Mouse (Mus musculus): ENCODE data around the gene Nacad. TPM values are rescaled to one million over a fixed set of nuclear protein-coding genes. Genes with fewer than 3 reads are reported as not detected.
A peak's percentile ranks its signal among the peaks of the same experiment; 100 is the strongest.

Nacad gene
- total and polyA plus RNA-seq, 2 experiments from 2014 or later: 61.3 to 69.4 TPM

DNA sequence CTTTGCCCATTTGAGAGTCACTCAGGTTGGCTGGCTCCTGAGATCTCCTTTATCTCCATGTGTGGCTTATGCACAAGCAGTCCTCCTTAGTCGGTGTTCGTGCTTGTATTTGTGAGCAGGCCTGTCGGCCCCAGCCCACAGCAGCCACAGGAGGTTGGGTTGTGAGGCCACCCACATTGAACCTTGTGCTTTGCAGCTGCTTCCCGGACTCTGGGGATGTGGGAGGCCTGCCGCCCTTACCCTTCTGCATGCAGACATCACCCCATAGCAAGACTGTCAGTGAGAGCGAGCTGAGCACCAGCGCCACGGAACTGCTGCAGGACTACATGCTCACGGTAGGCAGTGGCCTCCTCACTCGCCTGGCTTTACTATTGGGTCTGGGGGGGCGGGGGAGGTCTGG is 12.4 kb downstream of the Nacad start:
- no peak overlapping the region for H3K9ac ChIP-seq
- ATAC-seq (no peak), DNase-seq (no peak)
- 79% methylated on average over 11 of the region's 11 CpGs for WGBS
- H3K4me1 ChIP-seq (ENCODE audit: insufficient read depth): no peaks in the 10 kb centered on the region
- H3K4me2 ChIP-seq (ENCODE audit: low read depth): no peak overlapping the region
- H3K9me3 ChIP-seq (ENCODE audit: low read length): no peaks in the 10 kb centered on the region
- peaks cover 78% of the 10 kb centered on the region for H3K36me3 ChIP-seq (ENCODE audit: insufficient read depth)
- no peak overlapping the region for H3K4me3 ChIP-seq (ENCODE audit: low read depth, low read length)
- no peaks in the 10 kb centered on the region for H3K27me3 ChIP-seq (ENCODE audit: insufficient read depth, low read length)
- no peak overlapping the region for H3K27ac ChIP-seq (ENCODE audit: low read depth, low read length)
- no peak for TF ChIP-seq CTCF (IDR thresholded peaks at IDR 0.05; ENCODE audit: low read depth)

DNA sequence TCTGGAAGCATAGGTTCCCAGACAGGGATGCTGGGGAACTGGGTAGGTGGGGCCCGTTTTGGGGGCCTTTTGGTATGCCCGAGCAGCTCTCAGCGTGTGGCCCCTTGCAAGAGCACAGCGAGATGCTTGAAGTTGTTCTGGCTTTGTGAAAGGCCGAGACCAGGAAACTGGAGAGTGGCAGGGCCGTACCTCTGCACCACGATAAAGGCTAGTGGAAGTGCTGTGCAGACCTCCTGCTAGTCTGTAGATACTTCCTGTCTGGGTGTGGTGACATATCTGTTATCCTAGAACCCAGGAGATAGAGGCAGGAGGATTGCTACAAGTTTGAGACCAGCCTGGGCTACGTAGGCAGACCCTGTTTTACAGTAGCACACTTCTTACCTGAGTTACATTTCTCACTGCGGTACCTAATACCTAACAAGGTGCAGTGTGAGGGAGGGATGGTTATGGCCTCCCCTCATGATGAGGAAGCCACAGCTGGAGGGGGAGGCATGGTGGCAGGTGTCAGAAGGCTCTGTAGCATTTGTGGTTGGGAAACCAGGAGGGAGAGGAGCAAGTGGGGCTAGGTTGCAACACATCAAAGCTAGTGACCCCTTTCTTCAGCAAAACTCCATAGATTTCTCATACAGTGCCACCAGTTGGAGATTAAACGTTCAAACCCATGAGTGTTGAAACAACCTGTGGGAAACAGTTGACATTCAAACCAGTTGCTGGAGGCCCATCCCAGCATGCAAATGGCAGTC is 14.7 kb downstream of the Nacad start:
- ATAC-seq: no peak
- Histone ChIP-seq H3K4me1 (ENCODE audit: insufficient read depth) (no peaks in the 10 kb centered on the region), H3K9ac (no peak overlapping the region), H3K4me2 (ENCODE audit: low read depth) (no peak overlapping the region), H3K9me3 (ENCODE audit: low read length) (no peaks in the 10 kb centered on the region), H3K4me3 (ENCODE audit: low read depth, low read length) (no peak overlapping the region), H3K36me3 (ENCODE audit: insufficient read depth) (peaks cover 61% of the 10 kb centered on the region), H3K27ac (ENCODE audit: low read depth, low read length) (no peak overlapping the region), H3K27me3 (ENCODE audit: insufficient read depth, low read length) (no peaks in the 10 kb centered on the region)
- DNase-seq: no peak
- TF ChIP-seq CTCF (IDR thresholded peaks at IDR 0.05; ENCODE audit: low read depth): no peak
- 82% methylated on average over 10 of the region's 10 CpGs for WGBS

GRCm38 (mm10) chr11:6589838-6590237 is 16.0 kb downstream of the Nacad start:
- ATAC-seq (no peak), DNase-seq (no peak)
- Histone ChIP-seq H3K4me2 (ENCODE audit: low read depth) (no peak overlapping the region), H3K9ac (no peak overlapping the region), H3K27me3 (ENCODE audit: insufficient read depth, low read length) (no peaks in the 10 kb centered on the region), H3K27ac (ENCODE audit: low read depth, low read length) (no peak overlapping the region), H3K9me3 (ENCODE audit: low read length) (no peaks in the 10 kb centered on the region), H3K4me3 (ENCODE audit: low read depth, low read length) (no peak overlapping the region), H3K36me3 (ENCODE audit: insufficient read depth) (peaks cover 58% of the 10 kb centered on the region), H3K4me1 (ENCODE audit: insufficient read depth) (no peaks in the 10 kb centered on the region)
- WGBS: 93% methylated on average over 7 of the region's 7 CpGs
- TF ChIP-seq CTCF (IDR thresholded peaks at IDR 0.05; ENCODE audit: low read depth): no peak

- Histone ChIP-seq H3K4me1 (ENCODE audit: insufficient read depth) (no peaks in the 10 kb centered on the region), H3K9ac (no peak overlapping the region), H3K4me2 (ENCODE audit: low read depth) (no peak overlapping the region), H3K27ac (ENCODE audit: low read depth, low read length) (no peak overlapping the region), H3K27me3 (ENCODE audit: insufficient read depth, low read length) (no peaks in the 10 kb centered on the region), H3K9me3 (ENCODE audit: low read length) (no peaks in the 10 kb centered on the region), H3K36me3 (ENCODE audit: insufficient read depth) (peaks cover 43% of the 10 kb centered on the region), H3K4me3 (ENCODE audit: low read depth, low read length) (no peak overlapping the region)
- WGBS: 93% methylated on average over 7 of the region's 7 CpGs
- no peak for ATAC-seq
- DNase-seq: no peak
- TF ChIP-seq CTCF (IDR thresholded peaks at IDR 0.05; ENCODE audit: low read depth): no peak
These were observed 17.6 kb downstream of the Nacad start for GRCm38 (mm10) chr11:6588295-6588694.

DNA sequence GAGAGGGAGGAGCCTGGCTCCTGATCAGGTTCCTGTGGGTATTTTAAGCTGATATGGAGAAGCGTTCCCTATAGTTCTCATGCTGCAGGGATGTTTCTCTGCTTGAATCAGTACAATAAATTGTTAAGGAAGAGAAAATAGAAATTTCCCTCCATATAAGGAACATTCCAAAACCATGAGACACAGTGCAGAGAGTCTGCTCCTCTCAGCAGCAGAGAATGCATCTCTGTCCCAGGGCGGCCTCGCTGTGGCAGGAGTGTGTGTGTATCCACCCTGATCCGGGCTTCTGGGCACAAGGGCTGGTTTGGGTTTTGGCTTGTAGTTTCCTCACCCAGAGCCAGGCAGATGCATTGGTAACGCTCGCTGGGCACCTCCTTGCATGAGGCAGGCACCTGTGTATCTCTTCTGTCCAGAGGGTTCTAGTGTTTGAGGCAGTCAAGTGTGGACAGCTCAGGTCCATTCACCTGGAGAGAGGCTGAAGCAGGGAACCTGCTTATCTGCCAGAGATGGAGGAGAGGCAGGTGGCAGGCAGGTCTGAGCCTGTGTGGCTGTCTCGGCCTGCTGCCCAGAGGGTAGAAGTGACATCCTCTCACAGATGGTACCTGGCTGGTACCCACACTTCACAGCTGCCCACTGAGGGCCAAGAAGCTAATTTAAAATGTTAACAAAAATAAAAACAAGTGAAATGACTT is 18.5 kb downstream of the Nacad start:
- Histone ChIP-seq H3K27ac (ENCODE audit: low read depth, low read length) (no peak overlapping the region), H3K36me3 (ENCODE audit: insufficient read depth) (peaks cover 35% of the 10 kb centered on the region), H3K4me3 (ENCODE audit: low read depth, low read length) (no peak overlapping the region), H3K27me3 (ENCODE audit: insufficient read depth, low read length) (no peaks in the 10 kb centered on the region), H3K9me3 (ENCODE audit: low read length) (no peaks in the 10 kb centered on the region), H3K4me1 (ENCODE audit: insufficient read depth) (no peaks in the 10 kb centered on the region), H3K9ac (no peak overlapping the region), H3K4me2 (ENCODE audit: low read depth) (no peak overlapping the region)
- WGBS: 90% methylated on average over 7 of the region's 7 CpGs
- DNase-seq: no peak
- ATAC-seq: no peak
- TF ChIP-seq CTCF (IDR thresholded peaks at IDR 0.05; ENCODE audit: low read depth): no peak

DNA sequence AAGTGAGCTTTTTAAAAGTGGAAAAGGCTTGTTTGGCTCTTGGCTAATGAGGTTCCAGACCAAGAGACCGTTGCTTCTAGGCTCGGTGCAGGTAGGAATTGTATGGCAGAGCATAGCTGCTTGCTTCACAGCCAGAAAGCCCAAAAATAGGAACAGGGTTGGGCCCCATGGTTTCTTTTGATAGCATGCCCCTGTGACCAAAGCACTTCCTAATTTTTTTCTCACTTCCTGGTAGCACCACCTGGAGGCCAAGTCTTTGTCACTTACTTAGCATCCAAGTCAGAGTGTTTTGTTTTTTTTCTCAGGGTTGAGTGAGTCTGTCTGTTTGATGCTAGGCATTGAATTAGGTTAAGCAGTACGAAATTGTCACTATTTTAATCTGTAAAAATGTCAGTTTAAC is 19.2 kb downstream of the Nacad start:
- H3K9me3 ChIP-seq (ENCODE audit: low read length): no peaks in the 10 kb centered on the region
- no peak for TF ChIP-seq CTCF (IDR thresholded peaks at IDR 0.05; ENCODE audit: low read depth)
- DNase-seq: peak; percentile 9
- peaks cover 28% of the 10 kb centered on the region for H3K36me3 ChIP-seq (ENCODE audit: insufficient read depth)
- no peaks in the 10 kb centered on the region for H3K27me3 ChIP-seq (ENCODE audit: insufficient read depth, low read length)
- peak; percentile 37; the same call in 1 of the 2 replicates for ATAC-seq
- H3K27ac ChIP-seq (ENCODE audit: low read depth, low read length): no peak overlapping the region
- no peak overlapping the region for H3K9ac ChIP-seq
- no peaks in the 10 kb centered on the region for H3K4me1 ChIP-seq (ENCODE audit: insufficient read depth)
- H3K4me2 ChIP-seq (ENCODE audit: low read depth): no peak overlapping the region
- no peak overlapping the region for H3K4me3 ChIP-seq (ENCODE audit: low read depth, low read length)
- 85% methylated on average over 3 of the region's 3 CpGs for WGBS

DNA sequence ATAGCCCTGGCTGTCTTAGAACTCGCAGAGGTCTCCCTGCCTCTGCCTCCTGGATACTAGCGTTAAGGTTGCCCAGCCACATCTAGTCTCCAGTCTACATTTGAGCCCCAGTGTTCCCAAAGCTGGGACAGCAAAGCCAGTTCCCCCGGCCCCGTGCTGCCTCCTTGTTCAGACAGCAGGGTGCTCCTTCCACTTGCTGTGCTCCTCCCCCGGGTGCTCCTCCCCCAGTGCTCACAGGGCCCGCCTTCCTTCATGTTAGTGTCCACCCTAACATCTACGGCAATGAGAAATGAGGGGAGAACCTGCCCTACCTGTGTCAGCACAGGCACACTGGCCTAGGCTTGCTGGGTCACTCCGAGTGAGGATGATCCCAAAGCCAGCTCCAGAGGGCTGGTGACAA is 20.1 kb downstream of the Nacad start:
- no peak for TF ChIP-seq CTCF (IDR thresholded peaks at IDR 0.05; ENCODE audit: low read depth)
- Histone ChIP-seq H3K9ac (no peak overlapping the region), H3K27ac (ENCODE audit: low read depth, low read length) (no peak overlapping the region), H3K36me3 (ENCODE audit: insufficient read depth) (peaks cover 19% of the 10 kb centered on the region), H3K4me1 (ENCODE audit: insufficient read depth) (no peaks in the 10 kb centered on the region), H3K27me3 (ENCODE audit: insufficient read depth, low read length) (no peaks in the 10 kb centered on the region), H3K4me2 (ENCODE audit: low read depth) (no peak overlapping the region), H3K9me3 (ENCODE audit: low read length) (no peaks in the 10 kb centered on the region), H3K4me3 (ENCODE audit: low read depth, low read length) (no peak overlapping the region)
- DNase-seq (no peak), ATAC-seq (no peak)
- 93% methylated on average over 8 of the region's 8 CpGs for WGBS

Data from forebrain, postnatal 0 days (tissue).